In genomic region chr9:56151745-56152481, GRCm38 (mm10) we compare ENCODE assay signal across 7 mouse cellular contexts. TPM values are rescaled to one million over a fixed set of nuclear protein-coding genes. Genes with fewer than 3 reads are reported as not detected.
DNase-seq lines count a peak whose midpoint lies in the region; ATAC-seq and TF ChIP-seq lines count a peak whose summit lies in the region.

No protein-coding gene starts in this region.

- H3K36me3 ChIP-seq in embryonic facial prominence, embryonic 15.5 days = peaks cover 6% of the 10 kb centered on the region; the same call in 1 of the 2 replicates
- H3K36me3 ChIP-seq in heart, postnatal 0 days (replicated peaks; ENCODE audit: control insufficient read depth, insufficient read depth, low read length) = peaks cover 5% of the 10 kb centered on the region; the same call in 1 of the 2 replicates
- peaks cover 10% of the 10 kb centered on the region for H3K36me3 ChIP-seq in lung, embryonic 14.5 days (ENCODE audit: insufficient read depth)

- no peak overlapping the region for H3K9ac ChIP-seq in embryonic facial prominence, embryonic 15.5 days
- peak overlapping the region; percentile 11; the same call in 1 of the 2 replicates for H3K9ac ChIP-seq in heart, postnatal 0 days (replicated peaks; ENCODE audit: low read depth, low read length)
- H3K9ac ChIP-seq in lung, embryonic 14.5 days = no peak overlapping the region

- no peaks in the 10 kb centered on the region for H3K27me3 ChIP-seq in embryonic facial prominence, embryonic 15.5 days
- no peaks in the 10 kb centered on the region for H3K27me3 ChIP-seq in heart, postnatal 0 days (ENCODE audit: control insufficient read depth, insufficient read depth, low read length)
- no peaks in the 10 kb centered on the region for H3K27me3 ChIP-seq in lung, embryonic 14.5 days (ENCODE audit: insufficient read depth, low read length)

- ATAC-seq in embryonic facial prominence, embryonic 15.5 days (ENCODE audit: insufficient number of reproducible peaks, low FRiP score, low TSS enrichment, low read depth) = no peak; the same call in 1 of the 2 replicates
- ATAC-seq in heart, postnatal 0 days (ENCODE audit: insufficient read depth, low read depth) = peak; percentile 86
- ATAC-seq in lung, embryonic 14.5 days (ENCODE audit: insufficient read depth) = peak; percentile 79
- ATAC-seq in megakaryocyte progenitor cell, adult 5-6 weeks (replicated peaks; ENCODE audit: poor library complexity) = no peak

- TF ChIP-seq CTCF in heart, postnatal 0 days (IDR thresholded peaks at IDR 0.05; ENCODE audit: low read depth) = no peak
- no peak for TF ChIP-seq CTCF in lung, embryonic 14.5 days (IDR thresholded peaks at IDR 0.05; ENCODE audit: low read depth)

- DNase-seq in layer of hippocampus, adult 9-11 months = peak; percentile 56
- DNase-seq in layer of hippocampus, adult 11-12 months (ENCODE audit: low spot score) = no peak
- DNase-seq in heart, postnatal 0 days (ENCODE audit: low spot score) = peak; percentile 72
- peak; percentile 71 for DNase-seq in lung, embryonic 14.5 days
- DNase-seq in embryo, embryonic 10 days (ENCODE audit: low spot score) = no peak

- H3K4me2 ChIP-seq in embryonic facial prominence, embryonic 15.5 days (replicated peaks) = no peak overlapping the region
- H3K4me2 ChIP-seq in heart, postnatal 0 days (ENCODE audit: low read depth, low read length) = peak overlapping the region; percentile 27
- peak overlapping the region; percentile 0; the same call in 1 of the 2 replicates for H3K4me2 ChIP-seq in lung, embryonic 14.5 days

- H3K9me3 ChIP-seq in embryonic facial prominence, embryonic 15.5 days (replicated peaks) = no peaks in the 10 kb centered on the region
- no peaks in the 10 kb centered on the region for H3K9me3 ChIP-seq in heart, postnatal 0 days (replicated peaks; ENCODE audit: control insufficient read depth, low read length)
- no peaks in the 10 kb centered on the region for H3K9me3 ChIP-seq in lung, embryonic 14.5 days (ENCODE audit: low read depth, low read length)

- H3K4me1 ChIP-seq in embryonic facial prominence, embryonic 15.5 days = peaks cover 21% of the 10 kb centered on the region
- peaks cover 15% of the 10 kb centered on the region for H3K4me1 ChIP-seq in heart, postnatal 0 days (ENCODE audit: control insufficient read depth, insufficient read depth)
- peaks cover 10% of the 10 kb centered on the region; the same call in 1 of the 2 replicates for H3K4me1 ChIP-seq in lung, embryonic 14.5 days (ENCODE audit: insufficient read depth)

- H3K4me3 ChIP-seq in embryonic facial prominence, embryonic 15.5 days (replicated peaks) = no peak overlapping the region
- H3K4me3 ChIP-seq in heart, postnatal 0 days (ENCODE audit: low read depth, low read length) = no peak overlapping the region
- no peak overlapping the region for H3K4me3 ChIP-seq in lung, embryonic 14.5 days (ENCODE audit: low read depth, low read length)

- peak overlapping the region; percentile 63 for H3K27ac ChIP-seq in embryonic facial prominence, embryonic 15.5 days (replicated peaks)
- peak overlapping the region; percentile 66 for H3K27ac ChIP-seq in heart, postnatal 0 days (ENCODE audit: low read depth)
- peak overlapping the region; percentile 76; the same call in 1 of the 2 replicates for H3K27ac ChIP-seq in lung, embryonic 14.5 days (ENCODE audit: low read depth)

- TF ChIP-seq EP300 in heart, postnatal 0 days (IDR thresholded peaks at IDR 0.05; ENCODE audit: low read depth) = no peak

- 40% methylated on average over 7 of the region's 7 CpGs for WGBS in embryonic facial prominence, embryonic 15.5 days
- 23% methylated on average over 7 of the region's 7 CpGs for WGBS in heart, postnatal 0 days
- WGBS in lung, embryonic 14.5 days = 39% methylated on average over 7 of the region's 7 CpGs

RNA-seq across cellular contexts. Expression of gene Tspan3, which starts 13.4 kb away (rescaled TPM):
- polyA plus RNA-seq in embryonic facial prominence, embryonic 15.5 days (2015; fragmentation: Nextera tagmentation; extraction: Ambion mirVana) = 495 and 497 TPM in 2 replicates
- 384 and 402 TPM in 2 replicates for total RNA-seq in heart, postnatal 0 days (2014; rRNA removed; ENCODE audit: low replicate concordance)
- polyA plus RNA-seq in heart, postnatal 0 days (2015; fragmentation: Nextera tagmentation; extraction: Ambion mirVana) = 460 and 461 TPM in 2 replicates
- 483 and 491 TPM in 2 replicates for polyA plus RNA-seq in lung, embryonic 14.5 days (2014; fragmentation: Nextera tagmentation; extraction: Ambion mirVana)
- 54.4 and 56.4 TPM in 2 replicates for total RNA-seq in megakaryocyte progenitor cell, adult 5-6 weeks (2015)
- 37.2 and 37.6 TPM in 2 replicates for total RNA-seq in megakaryocyte progenitor cell, adult 5-6 weeks (2017)

Comparison
In these comparisons a context has a peak if more than half of its experiments do, and no peak if none do; other contexts are left out.
1. DNase-seq: peak in layer of hippocampus, adult 9-11 months (single experiment), heart, postnatal 0 days (single experiment) and lung, embryonic 14.5 days (single experiment); none in layer of hippocampus, adult 11-12 months (single experiment) and embryo, embryonic 10 days (single experiment).
2. ATAC-seq: peak in heart, postnatal 0 days (single experiment) and lung, embryonic 14.5 days (single experiment); none in embryonic facial prominence, embryonic 15.5 days (single experiment) and megakaryocyte progenitor cell, adult 5-6 weeks (single experiment).
3. Peak in every context shown above with its lines, with median percentiles within 50 percentile points of each other: H3K27ac ChIP-seq.